Comparison of ENCODE assay signal across 28 mouse cellular contexts in genomic region chr2:155749394-155749793, GRCm38 (mm10). TPM values are rescaled to one million over a fixed set of nuclear protein-coding genes. Genes with fewer than 3 reads are reported as not detected.
DNase-seq lines count a peak whose midpoint lies in the region; TF ChIP-seq lines count a peak whose summit lies in the region.
"Had no signal": no experiment of that assay in that cellular context is flagged by ENCODE, and none has a peak within 500 bp of the region (broad histone marks: within the 10 kb centered on the region; RNA-seq: fewer than 3 reads in every experiment).

No protein-coding gene starts in this region.

- no peak overlapping the region for H3K9ac ChIP-seq in CH12.LX (ENCODE audit: insufficient read depth, low read depth)

- no peak overlapping the region for H3K4me3 ChIP-seq in CH12.LX (replicated peaks in 1 of 3; ENCODE audit: low read depth in 2 of 3, low read length in 2 of 3, poor library complexity in 1 of 3)

- H3K79me2 ChIP-seq in CH12.LX (replicated peaks; ENCODE audit: control insufficient read depth, extremely low read depth, insufficient read depth, poor library complexity, severe bottlenecking), result no peaks in the 10 kb centered on the region

- no peak for TF ChIP-seq CTCF in CH12.LX (conservative IDR thresholded peaks at IDR 0.05 in 1 of 2, IDR thresholded peaks at IDR 0.05 in 1 of 2; ENCODE audit: low read depth in 2 of 2, low read length in 2 of 2)

- peaks cover 3 to 9% of the 10 kb centered on the region in 2 experiments for H3K4me1 ChIP-seq in CH12.LX (ENCODE audit: control insufficient read depth in 1 of 2, insufficient read depth in 2 of 2)

- TF ChIP-seq EP300 in CH12.LX (IDR thresholded peaks at IDR 0.05; ENCODE audit: low read length), result peak; percentile 46

- dilution Hi-C loops in CH12.LX (cut with MboI; ENCODE audit: extremely low pct_ligation_motif_present, extremely low pct_unique_long_range_greater_than_20kb, low sequenced_read_pairs), result no loop called here

- TF ChIP-seq POLR2A in CH12.LX (IDR thresholded peaks at IDR 0.05; ENCODE audit: low read depth, low read length), result no peak

- DNase-seq in A20 (ENCODE audit: low read depth, low spot score), result peak; percentile 78
- DNase-seq in CH12.LX (ENCODE audit: extremely low read depth), result peak; percentile 67
- peak; percentile 17 for DNase-seq in induced T-regulatory cell, adult 2 months (ENCODE audit: low read depth)
- DNase-seq in ovary, postnatal 36 days (ENCODE audit: low spot score), result no peak
- no peak for DNase-seq in right cerebral cortex, adult 2 months (ENCODE audit: low spot score in 2 of 2)
- DNase-seq in retina, postnatal 1 day, result no peak
- DNase-seq: adrenal gland, adult 2 months; adrenal gland, adult 8-10 months; adrenal gland, postnatal 10 days; adrenal gland, postnatal 14 days; adrenal gland, postnatal 25 days; adrenal gland, postnatal 36 days; B cell, adult 2 months; cerebellum, adult 11 months; cerebellum, adult 11-12 months; cerebellum, adult 18-20 months; cerebellum, adult 2 months; cerebellum, adult 8-10 months had no signal

- no peak overlapping the region for H3K27ac ChIP-seq in CH12.LX (ENCODE audit: insufficient read depth, low read depth)

- no peaks in the 10 kb centered on the region for H3K27me3 ChIP-seq in CH12.LX (replicated peaks)
- H3K27me3 ChIP-seq: Patski had no signal

- no peaks in the 10 kb centered on the region for H3K36me3 ChIP-seq in CH12.LX (replicated peaks in 1 of 2; ENCODE audit: control insufficient read depth in 1 of 2, insufficient read depth in 1 of 2, low read length in 1 of 2)
- H3K36me3 ChIP-seq: G1E had no signal

- peak overlapping the region; percentile 85 for H3K4me2 ChIP-seq in CH12.LX (ENCODE audit: insufficient read depth, low read depth, poor library complexity, severe bottlenecking)

- no peak for TF ChIP-seq RAD21 in CH12.LX (IDR thresholded peaks at IDR 0.05; ENCODE audit: low read depth, low read length)

- in situ Hi-C loops in CH12.LX (cut with MboI; ENCODE audit: low pct_ligation_motif_present, low pct_unique_long_range_greater_than_20kb, low sequenced_read_pairs), result no loop called here

- no peaks in the 10 kb centered on the region for H3K9me3 ChIP-seq in CH12.LX (replicated peaks; ENCODE audit: low read length)
- H3K9me3 ChIP-seq: G1E had no signal

TF ChIP-seq in CH12.LX, 34 proteins besides CTCF, POLR2A, EP300 and RAD21:
- TF ChIP-seq MAX (IDR thresholded peaks at IDR 0.05; ENCODE audit: low read length) (peak; percentile 87), BHLHE40 (IDR thresholded peaks at IDR 0.05; ENCODE audit: low read depth, low read length) (peak; percentile 47), IRF4 (IDR thresholded peaks at IDR 0.05; ENCODE audit: low read depth, low read length) (peak; percentile 48; the same call in 1 of the 2 replicates), ETS1 (conservative IDR thresholded peaks at IDR 0.05; ENCODE audit: low read depth, low read length) (peak; percentile 54), MEF2A (IDR thresholded peaks at IDR 0.05; ENCODE audit: borderline replicate concordance, low read depth, low read length) (peak; percentile 64; the same call in 1 of the 2 replicates), HCFC1 (IDR thresholded peaks at IDR 0.05; ENCODE audit: low read depth, low read length) (0 out of 2 replicates have a peak, but pooled peaks have one; percentile 13), MXI1 (IDR thresholded peaks at IDR 0.05; ENCODE audit: low read depth, low read length) (no peak), MAFK (IDR thresholded peaks at IDR 0.05; ENCODE audit: insufficient replicate concordance, low read length) (0 out of 2 replicates have a peak, but pooled peaks have one; percentile 36), E2F4 (IDR thresholded peaks at IDR 0.05; ENCODE audit: insufficient replicate concordance, low read depth, low read length) (no peak), POLR2AphosphoS2 (IDR thresholded peaks at IDR 0.05; ENCODE audit: low read depth, low read length) (no peak)
TF ChIP-seq in CH12.LX: peak in this region for 7.

RNA-seq across cellular contexts. Expression of gene Procr, which starts 1.5 kb away (rescaled TPM):
- total RNA-seq in CH12.LX (2012; rRNA removed), result 1.4 and 2.8 TPM in 2 replicates
- not detected in 2 replicates for total RNA-seq in CH12.LX (2014; rRNA removed)
- 0.14 and 0.20 TPM in 2 replicates for polyA plus RNA-seq in CH12.LX (2012; ENCODE audit: insufficient read length, low read depth)
- polyA plus RNA-seq: activated CD4-positive, CD25-positive, alpha-beta regulatory T cell, adult 4 months; CD4-positive, CD25-positive, alpha-beta regulatory T cell, adult 4 months had no signal

RNA-seq across cellular contexts. Expression of gene Gm17581, which starts 13.7 kb away (rescaled TPM):
- not detected in 2 replicates for total RNA-seq in CH12.LX (2012; rRNA removed)
- not detected in 2 replicates for total RNA-seq in CH12.LX (2014; rRNA removed)
- not detected in 2 replicates for polyA plus RNA-seq in CH12.LX (2012; ENCODE audit: insufficient read length, low read depth)
- total RNA-seq: adrenal gland, adult 18-20 months; adrenal gland, adult 2 months; adrenal gland, adult 8-10 months; adrenal gland, postnatal 10 days; adrenal gland, postnatal 14 days; adrenal gland, postnatal 25 days; adrenal gland, postnatal 36 days; adrenal gland, postnatal 4 days; ES-E14; G1E; MEL had no signal
- polyA plus RNA-seq: activated CD4-positive, CD25-positive, alpha-beta regulatory T cell, adult 4 months; adrenal gland, adult 2 months; brain, embryonic 14.5 days; C2C12; CD4-positive, CD25-positive, alpha-beta regulatory T cell, adult 4 months; cerebellum, adult 2 months; G1E; Patski had no signal

RNA-seq across cellular contexts. Expression of gene Edem2, which starts 20.1 kb away (rescaled TPM):
- total RNA-seq in CH12.LX (2012; rRNA removed) (69.3 and 71.8 TPM in 2 replicates), CH12.LX (2014; rRNA removed) (48.7 and 53.1 TPM in 2 replicates)
- 38.5 and 42.5 TPM in 2 replicates for polyA plus RNA-seq in CH12.LX (2012; ENCODE audit: insufficient read length, low read depth)

RNA-seq across cellular contexts. Expression of gene Mmp24, which starts 25.7 kb away (rescaled TPM):
- 0.38 and 0.42 TPM in 2 replicates for total RNA-seq in CH12.LX (2012; rRNA removed)
- not detected in 2 replicates for total RNA-seq in CH12.LX (2014; rRNA removed)
- 0.07 TPM in 1 of 2 replicates, not detected in the other for polyA plus RNA-seq in CH12.LX (2012; ENCODE audit: insufficient read length, low read depth)
- polyA plus RNA-seq: CD4-positive, CD25-positive, alpha-beta regulatory T cell, adult 4 months; G1E had no signal

RNA-seq across cellular contexts. Expression of gene Trpc4ap, which starts 57.2 kb away (rescaled TPM):
- 49.1 and 52.8 TPM in 2 replicates for total RNA-seq in CH12.LX (2012; rRNA removed)
- total RNA-seq in CH12.LX (2014; rRNA removed), result 53.7 and 55.8 TPM in 2 replicates
- polyA plus RNA-seq in CH12.LX (2012; ENCODE audit: insufficient read length, low read depth), result 73.3 and 105 TPM in 2 replicates

Comparison
In these comparisons a context has a peak if more than half of its experiments do, and no peak if none do; other contexts are left out.
1. DNase-seq: peak in A20 (single experiment), CH12.LX (single experiment) and induced T-regulatory cell, adult 2 months (single experiment); none in ovary, postnatal 36 days (single experiment), right cerebral cortex, adult 2 months (0 of 2) and retina, postnatal 1 day (single experiment).